Mouse (Mus musculus): ENCODE data around the gene Met.
A peak's percentile ranks its signal among the peaks of the same experiment; 100 is the strongest.

Met gene

GRCm38 (mm10) chr6:17606915-17607314 is 143.3 kb downstream of the Met start:
- no peak for DNase-seq (ENCODE audit: low read depth, low spot score)

DNA sequence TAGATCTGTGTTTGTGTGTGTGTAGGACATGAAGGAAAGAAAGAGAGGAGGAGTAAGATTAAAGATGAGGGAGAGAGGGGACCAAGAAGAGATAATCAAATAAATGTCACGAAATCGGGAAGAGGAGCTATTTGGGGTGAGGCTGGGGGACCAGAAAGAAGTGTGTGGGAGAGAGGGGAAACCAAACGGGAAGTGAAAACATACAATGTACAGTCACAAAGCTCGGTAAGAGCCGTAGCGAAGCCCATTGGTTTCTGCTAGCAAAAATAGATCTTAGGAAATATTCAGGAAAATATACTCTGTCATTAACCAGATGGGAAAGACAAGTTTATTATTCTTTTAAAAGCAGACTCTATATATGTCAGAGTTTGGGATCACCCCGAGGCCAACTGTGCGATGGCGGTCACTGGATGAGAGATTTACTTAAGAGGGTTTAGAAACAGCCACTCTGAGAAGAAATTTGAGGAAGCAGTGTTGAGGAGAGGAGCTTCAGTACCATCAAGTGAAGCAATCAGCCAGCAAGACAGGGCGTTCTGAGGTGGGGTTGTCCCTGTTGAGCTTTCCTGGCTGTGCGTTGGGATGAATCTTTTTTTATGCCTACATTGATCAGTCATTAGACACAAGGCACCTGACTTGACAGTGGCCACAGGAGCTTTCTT is 147.9 kb downstream of the Met start:
- no peak for DNase-seq (ENCODE audit: low read depth, low spot score)

DNA sequence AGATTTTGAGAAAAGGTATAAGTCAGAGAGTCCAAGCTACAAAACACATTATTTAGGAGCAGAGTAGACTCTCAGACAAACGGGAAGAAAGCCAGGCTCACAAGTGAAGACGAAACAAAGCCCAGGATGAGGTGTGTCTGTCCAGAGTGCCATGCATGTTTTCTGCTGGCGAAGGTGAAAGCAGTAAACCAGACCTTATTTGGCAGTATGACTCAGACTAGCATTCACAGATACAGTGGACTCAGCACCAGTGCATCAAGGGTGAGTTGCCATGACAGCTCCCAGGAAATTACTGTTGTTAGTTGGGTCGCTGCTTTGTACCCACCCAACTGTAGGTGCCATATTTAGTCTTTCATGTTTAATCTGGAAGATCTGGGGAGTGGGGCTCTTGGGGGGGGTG is 149.1 kb downstream of the Met start:
- DNase-seq (ENCODE audit: low read depth, low spot score), result no peak

- peak; percentile 31 for DNase-seq (ENCODE audit: low read depth, low spot score)
These were observed 157.2 kb downstream of the Met start for GRCm38 (mm10) chr6:17620823-17621222.

GRCm38 (mm10) chr6:17621436-17621835 is 157.8 kb downstream of the Met start:
- DNase-seq (ENCODE audit: low read depth, low spot score), result no peak

Data from brain, adult 2 months (tissue).